Mouse (Mus musculus) c-Kit-negative CD71-positive TER-119-positive erythroid progenitor cells, embryonic 14.5 days (primary cell): ENCODE results near the gene Ahcyl2.
"Not testable (repeated sequence)": the region's sequence is repeated elsewhere in the genome, so short reads cannot be mapped to it uniquely, and the experiment has no call there.

Source experiments
- DNase-seq: peaks from one replicate; pipeline ENCODE4 v3.0.0-alpha.2; 2013; ENCODE audit warnings: low read depth, low spot score

Gene Ahcyl2

DNA sequence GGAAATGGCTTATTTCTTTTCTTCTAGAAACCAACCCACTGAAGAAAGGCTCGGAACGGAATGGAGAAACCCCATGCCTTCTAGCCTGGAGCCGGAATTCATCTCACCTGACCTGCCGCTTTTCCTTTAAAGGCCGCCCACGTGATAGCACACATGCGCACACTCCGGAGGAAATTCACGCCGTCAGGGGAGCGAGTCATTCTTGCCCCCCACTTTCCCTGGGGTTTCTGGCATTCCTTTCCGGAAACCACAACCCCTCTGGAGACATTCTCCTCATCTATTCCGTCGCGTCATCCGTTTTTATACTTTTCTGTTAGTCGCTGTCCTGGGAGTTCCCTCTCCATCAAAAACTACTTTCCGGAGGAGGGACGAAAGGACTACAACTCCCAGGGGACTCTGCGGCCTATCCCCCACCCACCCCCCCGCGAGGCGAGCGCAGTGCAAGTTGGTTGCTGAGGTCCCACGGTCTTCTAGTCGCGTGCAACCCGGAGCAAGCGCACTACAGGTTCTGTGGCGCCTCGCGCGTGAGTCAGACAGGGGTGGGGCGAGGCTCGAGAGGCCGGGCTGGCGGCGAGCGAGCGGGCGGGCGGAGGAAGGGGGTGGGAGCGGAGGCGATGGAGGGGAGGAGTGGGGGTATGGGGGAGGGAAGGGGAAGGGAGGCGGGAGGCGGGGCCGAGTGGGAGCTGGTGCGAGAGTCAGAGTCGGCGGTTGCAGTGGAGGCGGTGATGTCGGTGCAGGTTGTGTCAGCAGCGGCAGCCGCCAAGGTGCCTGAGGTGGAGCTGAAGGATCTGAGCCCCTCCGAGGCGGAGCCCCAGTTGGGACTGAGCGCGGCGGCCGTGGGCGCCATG, at the start of gene Ahcyl2:
Ahcyl2 (plus strand) TSS at position 199 of the 848 bp plus-strand sequence.
- DNase-seq = peak; percentile 64

DNA sequence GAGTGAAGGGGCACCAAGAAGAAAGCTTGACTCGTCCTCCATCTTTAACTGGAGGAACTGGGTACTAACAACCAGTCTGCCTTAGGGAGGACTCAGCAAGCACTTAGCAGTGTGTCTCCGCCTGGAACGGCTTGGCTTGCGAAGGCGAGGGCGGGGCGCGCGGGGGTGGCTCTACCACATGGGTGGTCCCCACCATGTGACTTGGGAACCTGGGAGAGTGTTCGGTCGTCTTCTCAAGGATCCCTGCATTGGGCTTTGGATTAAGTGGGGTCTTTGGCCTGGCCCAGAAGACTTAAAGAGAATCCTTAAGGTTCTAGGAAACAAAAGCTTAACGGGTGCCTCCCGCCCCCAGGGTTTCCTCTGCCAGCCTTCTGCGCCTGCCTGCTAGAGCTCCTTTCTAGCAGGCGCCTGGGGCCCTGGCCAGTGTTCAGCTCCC, 48.9 kb upstream of the Ahcyl2 start:
- no peak for DNase-seq

DNA sequence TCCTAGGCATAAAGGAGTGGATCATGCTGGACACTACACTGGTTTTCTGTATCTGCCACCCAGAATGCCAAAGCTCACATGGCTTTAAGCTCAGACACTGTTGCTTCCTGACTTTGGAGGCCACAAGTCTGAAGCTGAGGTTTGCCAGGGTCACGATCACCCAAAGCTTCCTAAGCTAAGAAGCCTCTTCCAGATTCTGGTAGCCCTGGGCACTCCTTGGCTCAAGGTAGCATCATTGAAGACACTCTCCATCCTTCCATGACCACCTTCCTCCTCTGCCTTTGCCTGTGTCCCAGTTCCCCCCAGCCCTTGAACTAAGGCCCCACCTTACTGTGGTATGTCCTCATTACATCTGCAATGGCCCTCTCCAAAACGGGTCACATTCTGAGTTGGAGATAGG, 45.9 kb upstream of the Ahcyl2 start:
- no peak for DNase-seq

DNA sequence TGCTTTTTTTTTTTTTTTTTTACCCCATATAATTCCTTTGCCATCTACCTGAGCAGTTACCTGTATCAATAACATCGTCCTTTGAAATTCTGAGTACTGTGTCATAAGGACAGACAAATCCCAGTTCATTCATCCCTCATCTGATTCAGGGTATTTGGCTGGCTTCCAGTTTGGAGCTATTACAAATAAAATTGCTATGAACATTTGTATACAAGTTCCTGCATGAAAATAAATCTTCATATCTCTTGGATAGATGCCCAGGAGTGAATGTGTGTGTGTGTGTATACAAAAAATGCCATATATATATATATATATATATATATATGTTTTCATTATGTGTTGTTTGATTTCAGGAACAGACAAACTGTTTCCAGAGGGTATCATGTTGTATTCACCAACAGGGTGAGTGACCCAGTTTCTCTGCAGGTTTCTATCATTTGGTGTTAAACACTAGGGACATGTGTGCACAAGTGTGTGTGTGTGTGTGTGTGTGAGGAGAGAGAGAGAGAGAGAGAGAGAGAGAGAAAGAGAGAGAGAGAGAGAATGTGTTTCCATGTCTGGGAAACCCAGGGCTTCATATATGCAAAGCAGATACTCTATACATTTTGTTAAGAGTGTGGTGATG, 41.1 kb upstream of the Ahcyl2 start:
- DNase-seq = no peak

GRCm38 (mm10) chr6:29728035-29728434, 39.8 kb upstream of the Ahcyl2 start:
- DNase-seq = no peak

DNA sequence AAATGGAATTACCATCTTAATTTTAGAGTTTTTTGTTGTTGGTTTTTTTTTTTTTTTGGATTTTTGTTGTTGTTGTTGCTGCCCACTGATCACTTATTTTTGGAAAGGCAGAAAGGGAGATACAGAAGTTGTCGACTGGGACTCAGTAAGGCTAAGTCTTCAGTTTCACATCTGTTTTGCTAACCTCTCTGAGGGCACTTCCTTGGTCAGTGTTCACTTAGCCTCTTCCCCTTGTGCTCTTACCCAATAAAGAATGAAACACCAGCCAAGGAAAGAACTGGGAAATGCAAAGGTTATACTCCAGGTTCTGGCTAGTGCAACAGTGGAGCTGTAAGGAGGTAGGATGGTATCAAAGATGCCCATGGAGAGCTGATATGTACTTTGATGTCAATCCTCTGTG, 38.3 kb upstream of the Ahcyl2 start:
- DNase-seq = no peak

- no peak for DNase-seq
These were observed 32.5 kb upstream of the Ahcyl2 start, which contains the start of gene Smo for GRCm38 (mm10) chr6:29735336-29735688. Gene Smo (plus strand): TSS chr6:29735503.

DNA sequence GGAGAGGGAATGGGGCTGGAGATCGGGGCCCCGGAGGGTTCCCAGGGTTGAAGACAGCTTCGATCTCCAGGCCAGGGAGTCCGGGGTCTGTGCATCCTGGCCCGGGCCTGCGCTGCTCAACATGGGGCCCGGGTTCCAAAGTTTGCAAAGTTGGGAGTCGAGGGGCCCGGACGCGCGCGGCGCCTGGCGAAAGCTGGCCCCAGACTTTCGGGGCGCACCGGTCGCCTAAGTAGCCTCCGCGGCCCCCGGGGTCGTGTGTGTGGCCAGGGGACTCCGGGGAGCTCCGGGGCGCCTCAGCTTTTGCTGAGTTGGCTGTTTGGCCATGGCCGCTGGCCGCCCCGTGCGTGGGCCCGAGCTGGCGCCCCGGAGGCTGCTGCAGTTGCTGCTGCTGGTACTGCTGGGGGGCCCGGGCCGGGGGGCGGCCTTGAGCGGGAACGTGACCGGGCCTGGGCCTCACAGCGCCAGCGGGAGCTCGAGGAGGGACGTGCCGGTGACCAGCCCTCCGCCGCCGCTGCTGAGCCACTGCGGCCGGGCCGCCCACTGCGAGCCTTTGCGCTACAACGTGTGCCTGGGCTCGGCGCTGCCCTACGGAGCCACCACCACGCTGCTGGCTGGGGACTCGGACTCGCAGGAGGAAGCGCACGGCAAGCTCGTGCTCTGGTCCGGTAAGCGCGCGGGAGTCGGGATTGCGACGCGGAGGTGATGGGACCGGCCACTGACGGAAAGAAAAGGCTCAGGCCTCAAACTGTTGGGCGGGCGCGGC, 31.9 kb upstream of the Ahcyl2 start:
- DNase-seq = no peak

GRCm38 (mm10) chr6:29736610-29737458, 31.0 kb upstream of the Ahcyl2 start:
- DNase-seq = no peak

GRCm38 (mm10) chr6:29751466-29752152, 16.2 kb upstream of the Ahcyl2 start:
- DNase-seq = no peak

DNA sequence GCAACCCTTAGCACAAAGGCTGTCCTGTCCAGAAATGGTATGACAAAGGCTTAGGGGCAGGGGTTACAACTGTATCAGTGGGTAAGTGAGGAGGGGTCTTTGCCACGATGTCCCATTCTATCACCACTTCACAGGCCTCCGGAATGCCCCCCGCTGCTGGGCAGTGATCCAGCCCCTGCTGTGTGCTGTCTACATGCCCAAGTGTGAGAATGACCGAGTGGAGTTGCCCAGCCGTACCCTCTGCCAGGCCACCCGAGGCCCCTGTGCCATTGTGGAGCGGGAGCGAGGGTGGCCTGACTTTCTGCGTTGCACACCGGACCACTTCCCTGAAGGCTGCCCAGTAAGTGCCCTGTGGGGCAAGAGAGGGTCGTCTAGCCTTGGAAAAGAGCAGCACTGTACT, 14.5 kb upstream of the Ahcyl2 start:
- DNase-seq = no peak

- DNase-seq = no peak
These were observed 11.8 kb upstream of the Ahcyl2 start for GRCm38 (mm10) chr6:29756001-29756400.

GRCm38 (mm10) chr6:29756476-29756875, 11.3 kb upstream of the Ahcyl2 start:
- DNase-seq = no peak

DNA sequence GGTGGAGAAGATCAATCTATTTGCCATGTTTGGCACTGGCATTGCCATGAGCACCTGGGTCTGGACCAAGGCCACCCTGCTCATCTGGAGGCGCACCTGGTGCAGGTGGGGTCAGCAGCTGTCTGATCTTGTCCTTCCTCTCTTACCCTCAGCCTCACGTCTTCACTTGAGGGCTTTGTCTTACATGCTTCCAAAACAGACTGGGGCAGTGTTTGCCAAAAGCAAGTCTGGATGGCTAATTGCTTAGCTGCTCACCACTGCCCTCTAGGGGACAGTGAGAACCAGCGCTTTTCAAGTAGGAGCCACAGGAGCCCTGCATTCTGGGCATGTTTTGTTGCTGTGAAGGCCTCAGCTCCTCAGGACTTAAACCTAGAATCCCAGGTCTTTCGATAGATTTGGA, 9.4 kb upstream of the Ahcyl2 start:
- DNase-seq = peak; percentile 69

- no peak for DNase-seq
These were observed 8.7 kb upstream of the Ahcyl2 start for GRCm38 (mm10) chr6:29759012-29759679.

- DNase-seq = not testable (repeated sequence)
These were observed 7.4 kb upstream of the Ahcyl2 start for GRCm38 (mm10) chr6:29760397-29760796.

DNA sequence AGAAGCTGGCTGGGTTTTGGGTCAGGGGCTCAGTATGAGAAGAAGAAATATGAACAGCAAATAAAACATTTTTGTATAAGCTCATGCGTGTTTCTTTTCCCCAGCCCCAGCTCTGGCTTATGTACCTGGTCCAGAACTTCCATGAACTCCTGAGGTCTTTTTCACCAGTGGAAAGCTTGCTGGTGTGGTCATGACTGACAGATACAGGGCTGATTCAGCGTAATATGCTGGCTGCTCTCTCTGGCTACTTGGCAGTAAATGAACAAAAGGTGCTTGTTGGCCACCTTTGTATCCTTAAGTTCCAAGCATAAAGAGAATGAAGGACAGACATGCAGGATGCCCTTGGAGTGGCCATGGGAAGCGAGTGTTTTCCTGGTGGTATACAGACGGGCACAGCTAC, 6.5 kb upstream of the Ahcyl2 start:
- no peak for DNase-seq

DNA sequence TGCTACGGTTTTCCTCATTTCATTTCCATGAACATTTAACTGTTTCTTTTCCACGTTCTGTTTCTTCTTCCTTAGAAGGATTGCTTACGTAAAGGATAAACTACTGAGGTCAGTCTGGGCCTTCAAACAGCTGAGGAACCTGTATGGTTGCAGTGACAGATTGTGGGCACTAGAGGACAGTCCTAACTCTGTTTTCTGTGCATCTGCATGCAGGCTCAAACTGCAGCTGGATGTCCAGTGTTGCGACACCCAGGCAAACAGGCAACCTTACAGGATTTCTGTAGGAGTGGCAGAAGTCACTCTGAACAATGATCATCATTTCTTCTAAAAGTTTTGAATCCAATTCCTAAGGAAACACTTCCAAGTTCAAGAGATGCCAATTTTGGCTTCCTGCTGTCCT, 5.3 kb upstream of the Ahcyl2 start:
- DNase-seq = no peak

- no peak for DNase-seq
These were observed 937 bp upstream of the Ahcyl2 start for GRCm38 (mm10) chr6:29766874-29767273.

DNA sequence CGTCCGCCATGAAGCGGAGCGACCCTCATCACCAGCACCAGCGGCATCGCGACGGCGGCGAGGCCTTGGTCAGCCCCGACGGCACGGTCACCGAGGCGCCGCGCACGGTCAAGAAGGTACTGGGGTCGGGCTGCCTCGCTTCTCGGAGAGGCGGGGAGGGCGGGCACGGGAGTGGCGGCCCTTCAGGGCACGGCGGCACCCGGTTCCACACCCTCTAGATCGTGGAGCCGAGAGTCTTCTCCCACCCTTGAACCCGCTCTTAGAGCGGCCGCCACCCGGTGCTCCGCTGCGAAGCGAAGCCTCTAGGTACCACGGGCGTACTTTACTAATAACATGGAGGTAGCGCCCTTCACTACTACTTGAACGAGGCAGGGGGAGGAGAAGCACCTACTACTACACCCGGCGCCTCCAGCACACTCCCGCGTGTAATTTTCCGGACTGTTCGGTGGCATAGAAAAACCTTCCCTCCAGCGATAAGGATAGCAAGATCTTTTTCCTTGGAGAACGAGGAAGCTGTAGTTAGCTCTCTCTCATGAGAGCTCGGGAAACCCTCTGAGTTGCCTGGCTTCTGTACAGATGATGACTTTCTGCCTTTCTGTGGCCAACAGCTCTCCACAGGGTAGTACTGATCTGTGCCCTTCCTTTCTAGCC, 1.1 kb downstream of the Ahcyl2 start:
- peak; percentile 36 for DNase-seq
